ENCODE assay signal across 13 mouse cellular contexts in genomic region chr8:80872688-80873087, GRCm38 (mm10). TPM values are rescaled to one million over a fixed set of nuclear protein-coding genes. Genes with fewer than 3 reads are reported as not detected.
DNase-seq lines count a peak whose midpoint lies in the region; ATAC-seq and TF ChIP-seq lines count a peak whose summit lies in the region.
"Had no signal": no experiment of that assay in that cellular context is flagged by ENCODE, and none has a peak within 500 bp of the region (broad histone marks: within the 10 kb centered on the region; RNA-seq: fewer than 3 reads in every experiment).

No protein-coding gene starts in this region.

- peaks cover 8% of the 10 kb centered on the region for H3K36me3 ChIP-seq in heart, adult 2 months (ENCODE audit: control insufficient read depth, insufficient read depth, low read length)
- no peaks in the 10 kb centered on the region for H3K36me3 ChIP-seq in liver, adult 2 months (ENCODE audit: control insufficient read depth, insufficient read depth, low read length)
- no peaks in the 10 kb centered on the region for H3K36me3 ChIP-seq in midbrain, embryonic 13.5 days
- H3K36me3 ChIP-seq: embryonic facial prominence, embryonic 12.5 days; kidney, embryonic 15.5 days had no signal

- no peaks in the 10 kb centered on the region for H3K27me3 ChIP-seq in heart, adult 2 months (ENCODE audit: control insufficient read depth, insufficient read depth, low read length)
- H3K27me3 ChIP-seq in liver, adult 2 months (ENCODE audit: control insufficient read depth, insufficient read depth, low read length), result no peaks in the 10 kb centered on the region
- H3K27me3 ChIP-seq in cerebellum, adult 2 months (ENCODE audit: control insufficient read depth, insufficient read depth, low read length), result no peaks in the 10 kb centered on the region
- no peaks in the 10 kb centered on the region for H3K27me3 ChIP-seq in midbrain, embryonic 13.5 days
- H3K27me3 ChIP-seq: embryonic facial prominence, embryonic 12.5 days; kidney, embryonic 15.5 days had no signal

- ATAC-seq in midbrain, embryonic 13.5 days, result 0 out of 2 replicates have a peak, but pooled peaks have one; percentile 22
- ATAC-seq: CD4-positive, CD25-positive, alpha-beta regulatory T cell, adult 4 months had no signal

- peaks cover 10% of the 10 kb centered on the region for H3K79me2 ChIP-seq in heart, adult 2 months (replicated peaks; ENCODE audit: control insufficient read depth, insufficient read depth, low read length)
- H3K79me2 ChIP-seq in liver, adult 2 months (ENCODE audit: control insufficient read depth, insufficient read depth, low read length), result peaks cover 42% of the 10 kb centered on the region

- TF ChIP-seq CTCF in heart, adult 2 months (IDR thresholded peaks at IDR 0.05), result no peak
- TF ChIP-seq CTCF in liver, adult 2 months (IDR thresholded peaks at IDR 0.05; ENCODE audit: low read depth, low read length), result no peak
- TF ChIP-seq CTCF in cerebellum, adult 2 months (IDR thresholded peaks at IDR 0.05; ENCODE audit: borderline replicate concordance, insufficient read depth, low read depth, low read length), result no peak

- intact Hi-C loops in heart, adult 2 months (cut with DNase I), result no loop called here

- no peak overlapping the region for H3K27ac ChIP-seq in heart, adult 2 months
- 0 out of 2 replicates have a peak overlapping the region, but pooled peaks have one; percentile 2 for H3K27ac ChIP-seq in liver, adult 2 months (replicated peaks; ENCODE audit: insufficient read depth, low read depth, low read length)
- 0 out of 2 replicates have a peak overlapping the region, but pooled peaks have one; percentile 1 for H3K27ac ChIP-seq in cerebellum, adult 2 months (ENCODE audit: insufficient read depth, low read length)
- no peak overlapping the region for H3K27ac ChIP-seq in midbrain, embryonic 13.5 days
- H3K27ac ChIP-seq: embryonic facial prominence, embryonic 12.5 days; kidney, embryonic 15.5 days had no signal

- peak in 1 of 2 experiments; percentile 21 for DNase-seq in heart, adult 2 months
- DNase-seq in heart, adult 9 months (ENCODE audit: low spot score in 2 of 2), result no peak
- no peak for DNase-seq in liver, adult 2 months (ENCODE audit: extremely low read depth, low read depth, low spot score)
- DNase-seq in liver, result no peak
- peak; percentile 85 to 92 for DNase-seq in cerebellum, adult 2 months
- no peak for DNase-seq in thymus, adult 18-20 months
- no peak for DNase-seq in right cerebral cortex, postnatal 36 days (ENCODE audit: low spot score in 2 of 2)
- DNase-seq: gastrocnemius, postnatal 25 days; lung, postnatal 10 days had no signal

- H3K4me2 ChIP-seq in midbrain, embryonic 13.5 days (replicated peaks), result no peak overlapping the region
- H3K4me2 ChIP-seq: embryonic facial prominence, embryonic 12.5 days; kidney, embryonic 15.5 days had no signal

- H3K4me3 ChIP-seq in heart, adult 2 months, result no peak overlapping the region
- H3K4me3 ChIP-seq in liver, adult 2 months (ENCODE audit: insufficient read depth, low read depth, low read length), result no peak overlapping the region
- no peak overlapping the region for H3K4me3 ChIP-seq in cerebellum, adult 2 months (replicated peaks; ENCODE audit: insufficient read depth, low read depth, low read length)
- H3K4me3 ChIP-seq in midbrain, embryonic 13.5 days (replicated peaks), result no peak overlapping the region
- H3K4me3 ChIP-seq: embryonic facial prominence, embryonic 12.5 days; kidney, embryonic 15.5 days had no signal

- H3K9ac ChIP-seq in heart, adult 2 months (ENCODE audit: low read depth, low read length), result peak overlapping the region; percentile 48; the same call in 1 of the 2 replicates
- no peak overlapping the region for H3K9ac ChIP-seq in liver, adult 2 months (ENCODE audit: low read depth, low read length)
- no peak overlapping the region for H3K9ac ChIP-seq in midbrain, embryonic 13.5 days (replicated peaks)
- H3K9ac ChIP-seq: embryonic facial prominence, embryonic 12.5 days; kidney, embryonic 15.5 days had no signal

- peaks cover 30% of the 10 kb centered on the region for H3K4me1 ChIP-seq in heart, adult 2 months (ENCODE audit: control insufficient read depth, insufficient read depth, low read length)
- H3K4me1 ChIP-seq in liver, adult 2 months (ENCODE audit: control insufficient read depth, insufficient read depth, low read length), result peaks cover 26% of the 10 kb centered on the region
- peaks cover 19% of the 10 kb centered on the region; the same call in 1 of the 2 replicates for H3K4me1 ChIP-seq in cerebellum, adult 2 months (ENCODE audit: control insufficient read depth, insufficient read depth, low read length)
- H3K4me1 ChIP-seq in midbrain, embryonic 13.5 days (replicated peaks), result peaks cover 36% of the 10 kb centered on the region

- WGBS in heart, adult 2 months, result 62% methylated on average over 4 of the region's 4 CpGs
- 82% methylated on average over 4 of the region's 4 CpGs for WGBS in liver, adult 2 months
- 9% methylated on average over 4 of the region's 4 CpGs for WGBS in cerebellum, adult 2 months
- 38% methylated on average over 4 of the region's 4 CpGs for WGBS in midbrain, embryonic 13.5 days

- TF ChIP-seq POLR2A in heart, adult 2 months (IDR thresholded peaks at IDR 0.05; ENCODE audit: insufficient read depth, low read depth, low read length), result no peak
- TF ChIP-seq POLR2A in liver, adult 2 months (IDR thresholded peaks at IDR 0.05; ENCODE audit: extremely low read depth, insufficient read depth, low read length), result no peak
- no peak for TF ChIP-seq POLR2A in cerebellum, adult 2 months (IDR thresholded peaks at IDR 0.05; ENCODE audit: borderline replicate concordance, insufficient read depth, low read length)

- H3K9me3 ChIP-seq in midbrain, embryonic 13.5 days, result no peaks in the 10 kb centered on the region
- H3K9me3 ChIP-seq: embryonic facial prominence, embryonic 12.5 days; kidney, embryonic 15.5 days had no signal

- no peak for TF ChIP-seq EP300 in heart, adult 2 months (IDR thresholded peaks at IDR 0.05; ENCODE audit: insufficient read depth, low read depth, low read length)

RNA-seq across cellular contexts. Expression of gene Gab1, which starts 7.6 kb away (rescaled TPM):
- 10 to 100 TPM; 38.3 to 40.2 TPM for total RNA-seq in heart, adult 2 months (2021)
- 32.6 and 55.3 TPM in 2 replicates for polyA plus RNA-seq in heart, adult 2 months (2012; rRNA removed)
- total RNA-seq in liver, adult 2 months (2014; rRNA removed), result 5.1 and 7.9 TPM in 2 replicates
- polyA plus RNA-seq in liver, adult 2 months (2012; rRNA removed), result 5.0 and 5.8 TPM in 2 replicates
- polyA plus RNA-seq in cerebellum, adult 2 months (2012; rRNA removed), result 29.9 and 34.0 TPM in 2 replicates
- polyA plus RNA-seq in midbrain, embryonic 13.5 days (2015; fragmentation: Nextera tagmentation; extraction: Ambion mirVana), result 6.8 and 8.7 TPM in 2 replicates
- polyA plus RNA-seq: CD4-positive, CD25-positive, alpha-beta regulatory T cell, adult 4 months had no signal

Comparison
In these comparisons a context has a peak if more than half of its experiments do, and no peak if none do; other contexts are left out.
1. DNase-seq: peak in cerebellum, adult 2 months (2 of 2); none in heart, adult 9 months (0 of 2), liver, adult 2 months (single experiment), liver (single experiment), thymus, adult 18-20 months (0 of 2) and right cerebral cortex, postnatal 36 days (0 of 2).
2. H3K27ac ChIP-seq: peak in liver, adult 2 months (single experiment) and cerebellum, adult 2 months (single experiment); none in heart, adult 2 months (single experiment) and midbrain, embryonic 13.5 days (single experiment).